15 mouse cellular contexts compared by ENCODE assay signal in genomic region chr8:114731260-114732140, GRCm38 (mm10).
DNase-seq lines count a peak whose midpoint lies in the region; ATAC-seq and TF ChIP-seq lines count a peak whose summit lies in the region.
"Had no signal": no experiment of that assay in that cellular context is flagged by ENCODE, and none has a peak within 500 bp of the region (broad histone marks: within the 10 kb centered on the region; RNA-seq: fewer than 3 reads in every experiment).

No protein-coding gene starts in this region.

- peak overlapping the region; percentile 6; the same call in 1 of the 2 replicates for H3K9ac ChIP-seq in hindbrain, embryonic 16.5 days (ENCODE audit: low read depth, low read length)
- H3K9ac ChIP-seq in midbrain, embryonic 14.5 days (replicated peaks; ENCODE audit: low read length) = 0 out of 2 replicates have a peak overlapping the region, but pooled peaks have one; percentile 1
- H3K9ac ChIP-seq: embryonic facial prominence, embryonic 12.5 days; liver, embryonic 14.5 days; stomach, embryonic 15.5 days had no signal

- H3K4me1 ChIP-seq in cerebellum, adult 2 months (ENCODE audit: control insufficient read depth, insufficient read depth, low read length) = peaks cover 5% of the 10 kb centered on the region; the same call in 1 of the 2 replicates
- peaks cover 9% of the 10 kb centered on the region for H3K4me1 ChIP-seq in hindbrain, embryonic 16.5 days (ENCODE audit: control insufficient read depth, insufficient read depth, low read depth, low read length)
- H3K4me1 ChIP-seq in midbrain, embryonic 14.5 days (ENCODE audit: control insufficient read depth, insufficient read depth, low read length) = peaks cover 6% of the 10 kb centered on the region
- H3K4me1 ChIP-seq: megakaryocyte, embryonic 14.5 days; stomach, embryonic 15.5 days had no signal

- WGBS in cerebellum, adult 2 months = 58% methylated on average over 17 of the region's 17 CpGs
- 35% methylated on average over 17 of the region's 17 CpGs for WGBS in hindbrain, embryonic 16.5 days
- 24% methylated on average over 17 of the region's 17 CpGs for WGBS in midbrain, embryonic 14.5 days

- H3K9me3 ChIP-seq in hindbrain, embryonic 16.5 days (ENCODE audit: control insufficient read depth, low read length) = no peaks in the 10 kb centered on the region
- no peaks in the 10 kb centered on the region for H3K9me3 ChIP-seq in midbrain, embryonic 14.5 days (ENCODE audit: control insufficient read depth, low read length)
- H3K9me3 ChIP-seq: embryonic facial prominence, embryonic 12.5 days; stomach, embryonic 15.5 days had no signal

- peak; percentile 15 to 41 for DNase-seq in cerebellum, adult 2 months
- no peak for DNase-seq in cerebellum, adult 11-12 months
- peak; percentile 25 to 45 for DNase-seq in cerebellum, postnatal 25 days
- DNase-seq in midbrain, embryonic 14.5 days = peak; percentile 62
- no peak for DNase-seq in right cerebral cortex, postnatal 25 days
- DNase-seq in gastrocnemius, adult 8-10 months (ENCODE audit: low spot score in 2 of 2) = no peak
- no peak for DNase-seq in heart, adult 9 months (ENCODE audit: low spot score in 2 of 2)
- DNase-seq: adrenal gland, postnatal 10 days; gastrocnemius, postnatal 14 days; heart, postnatal 10 days had no signal

- no peak overlapping the region for H3K27ac ChIP-seq in cerebellum, adult 2 months (ENCODE audit: insufficient read depth, low read length)
- H3K27ac ChIP-seq in hindbrain, embryonic 16.5 days (ENCODE audit: low read depth, low read length) = no peak overlapping the region
- no peak overlapping the region; the same call in 1 of the 2 replicates for H3K27ac ChIP-seq in midbrain, embryonic 14.5 days (replicated peaks; ENCODE audit: low read depth, low read length)
- H3K27ac ChIP-seq: embryonic facial prominence, embryonic 12.5 days; liver, embryonic 14.5 days; stomach, embryonic 15.5 days had no signal

- H3K4me2 ChIP-seq in hindbrain, embryonic 16.5 days (ENCODE audit: low read length) = peak overlapping the region; percentile 16; the same call in 1 of the 2 replicates
- H3K4me2 ChIP-seq in midbrain, embryonic 14.5 days (ENCODE audit: low read length) = peak overlapping the region; percentile 39
- H3K4me2 ChIP-seq: embryonic facial prominence, embryonic 12.5 days; stomach, embryonic 15.5 days had no signal

- TF ChIP-seq POLR2A in cerebellum, adult 2 months (IDR thresholded peaks at IDR 0.05; ENCODE audit: borderline replicate concordance, insufficient read depth, low read length) = no peak

- H3K36me3 ChIP-seq in hindbrain, embryonic 16.5 days (ENCODE audit: control insufficient read depth, insufficient read depth, low read length) = no peaks in the 10 kb centered on the region
- H3K36me3 ChIP-seq in midbrain, embryonic 14.5 days (ENCODE audit: control insufficient read depth, insufficient read depth, low read length) = no peaks in the 10 kb centered on the region
- H3K36me3 ChIP-seq: embryonic facial prominence, embryonic 12.5 days; stomach, embryonic 15.5 days had no signal

- H3K4me3 ChIP-seq in cerebellum, adult 2 months (replicated peaks; ENCODE audit: insufficient read depth, low read depth, low read length) = no peak overlapping the region
- H3K4me3 ChIP-seq in hindbrain, embryonic 16.5 days (ENCODE audit: low read length) = no peak overlapping the region
- H3K4me3 ChIP-seq in midbrain, embryonic 14.5 days (replicated peaks; ENCODE audit: low read depth, low read length) = no peak overlapping the region
- H3K4me3 ChIP-seq: embryonic facial prominence, embryonic 12.5 days; megakaryocyte, embryonic 14.5 days; stomach, embryonic 15.5 days had no signal

- no peak for TF ChIP-seq CTCF in cerebellum, adult 2 months (IDR thresholded peaks at IDR 0.05; ENCODE audit: borderline replicate concordance, insufficient read depth, low read depth, low read length)

- no peaks in the 10 kb centered on the region; the same call in 1 of the 2 replicates for H3K27me3 ChIP-seq in cerebellum, adult 2 months (ENCODE audit: control insufficient read depth, insufficient read depth, low read length)
- H3K27me3 ChIP-seq in hindbrain, embryonic 16.5 days (replicated peaks; ENCODE audit: control insufficient read depth, insufficient read depth, low read length) = peaks cover 2% of the 10 kb centered on the region; the same call in 1 of the 2 replicates
- H3K27me3 ChIP-seq in midbrain, embryonic 14.5 days (ENCODE audit: control insufficient read depth, insufficient read depth, low read length) = no peaks in the 10 kb centered on the region; the same call in 1 of the 2 replicates
- H3K27me3 ChIP-seq: embryonic facial prominence, embryonic 12.5 days; megakaryocyte, embryonic 14.5 days; stomach, embryonic 15.5 days had no signal

- ATAC-seq in hindbrain, embryonic 16.5 days = 0 out of 2 replicates have a peak, but pooled peaks have one; percentile 24
- no peak for ATAC-seq in midbrain, embryonic 14.5 days (ENCODE audit: low FRiP score, low TSS enrichment)

Comparison
In these comparisons a context has a peak if more than half of its experiments do, and no peak if none do; other contexts are left out.
1. DNase-seq: peak in cerebellum, adult 2 months (2 of 2), cerebellum, postnatal 25 days (2 of 2) and midbrain, embryonic 14.5 days (single experiment); none in cerebellum, adult 11-12 months (single experiment), right cerebral cortex, postnatal 25 days (single experiment), gastrocnemius, adult 8-10 months (0 of 2) and heart, adult 9 months (0 of 2).